Mouse (Mus musculus) ovary, postnatal 36 days (tissue): ENCODE measurements around the gene Snrpd2.
A peak's percentile ranks its signal among the peaks of the same experiment; 100 is the strongest.
"Not testable (repeated sequence)": the region's sequence is repeated elsewhere in the genome, so short reads cannot be mapped to it uniquely, and the experiment has no call there.

Experiments
- DNase-seq: peaks from one replicate; pipeline ENCODE4 v3.0.0; 2022; ENCODE audit warnings: low spot score, mixed read lengths

Gene Snrpd2

DNA sequence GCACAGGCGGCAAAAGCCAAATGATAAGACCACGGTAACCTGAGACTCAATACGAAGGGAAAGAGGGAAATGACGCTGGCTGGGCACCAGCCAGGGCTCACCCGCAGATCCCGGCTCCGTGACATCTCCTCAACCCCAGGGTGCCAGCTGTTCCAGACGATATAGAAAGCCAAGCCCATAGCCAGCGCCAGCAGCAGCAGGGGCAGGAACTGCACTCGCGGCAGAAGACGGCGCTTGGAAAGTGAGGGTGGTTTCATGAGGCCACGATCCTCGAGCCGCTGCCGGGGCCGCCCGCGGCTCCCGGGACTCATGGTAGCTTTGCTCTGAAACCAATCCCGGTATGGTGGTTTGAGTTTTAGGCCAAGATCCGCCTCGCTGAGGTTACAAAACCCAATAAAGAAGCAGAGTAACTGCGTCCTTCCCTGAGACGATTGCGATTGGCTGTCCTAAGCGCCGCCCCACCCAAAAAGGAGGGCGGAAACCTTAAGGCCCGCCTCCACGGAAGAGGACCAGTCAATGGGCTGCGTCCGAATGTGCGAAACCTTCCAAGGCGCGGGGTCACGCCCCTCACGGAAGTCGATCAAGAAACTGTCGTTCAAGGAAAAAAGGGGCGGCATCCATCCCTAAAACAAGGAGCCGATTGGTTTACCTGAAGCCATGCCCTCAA, 514 bp upstream of the Snrpd2 start, which contains the start of gene Qpctl:
Gene Qpctl, minus strand, starts transcription at position 417 of the 667 bp plus-strand sequence.
- peak; percentile 96 for DNase-seq

DNA sequence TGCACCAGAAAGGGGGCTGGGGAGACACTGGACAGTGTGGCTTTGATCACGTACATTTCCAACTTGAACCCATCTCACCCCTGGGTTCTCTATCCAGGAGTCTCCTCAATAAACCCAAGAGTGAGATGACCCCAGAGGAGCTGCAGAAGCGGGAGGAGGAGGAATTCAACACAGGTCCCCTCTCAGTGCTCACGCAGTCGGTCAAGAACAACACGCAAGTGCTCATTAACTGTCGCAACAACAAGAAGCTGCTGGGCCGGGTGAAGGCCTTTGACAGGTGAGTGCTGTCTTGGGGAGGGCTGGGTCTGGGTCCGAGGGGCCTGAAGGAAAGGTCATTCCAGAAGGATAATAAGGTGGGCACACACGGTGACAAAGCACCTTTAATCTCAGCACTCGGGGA, 1.6 kb downstream of the Snrpd2 start:
- DNase-seq: not testable (repeated sequence)

DNA sequence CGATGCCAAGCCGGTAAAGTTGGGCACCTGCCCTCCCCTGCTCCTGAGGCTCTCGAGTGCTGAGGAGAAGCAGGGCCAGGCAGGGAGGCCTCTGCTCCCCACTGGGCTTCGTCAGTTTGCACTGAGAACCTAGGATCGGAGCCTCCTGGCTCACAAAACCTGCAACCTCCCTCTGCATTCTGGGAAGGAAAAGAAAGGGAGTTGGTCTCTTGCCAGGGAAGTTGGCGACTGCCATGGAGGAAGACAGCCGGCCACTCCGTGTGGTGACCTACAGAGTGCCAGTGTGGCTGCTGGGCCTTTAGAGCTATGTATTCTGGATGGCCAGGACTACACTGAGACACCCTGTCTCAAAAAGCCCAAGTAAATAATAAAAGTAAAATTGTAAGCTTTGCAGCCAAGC, 5.3 kb downstream of the Snrpd2 start:
- no peak for DNase-seq

DNA sequence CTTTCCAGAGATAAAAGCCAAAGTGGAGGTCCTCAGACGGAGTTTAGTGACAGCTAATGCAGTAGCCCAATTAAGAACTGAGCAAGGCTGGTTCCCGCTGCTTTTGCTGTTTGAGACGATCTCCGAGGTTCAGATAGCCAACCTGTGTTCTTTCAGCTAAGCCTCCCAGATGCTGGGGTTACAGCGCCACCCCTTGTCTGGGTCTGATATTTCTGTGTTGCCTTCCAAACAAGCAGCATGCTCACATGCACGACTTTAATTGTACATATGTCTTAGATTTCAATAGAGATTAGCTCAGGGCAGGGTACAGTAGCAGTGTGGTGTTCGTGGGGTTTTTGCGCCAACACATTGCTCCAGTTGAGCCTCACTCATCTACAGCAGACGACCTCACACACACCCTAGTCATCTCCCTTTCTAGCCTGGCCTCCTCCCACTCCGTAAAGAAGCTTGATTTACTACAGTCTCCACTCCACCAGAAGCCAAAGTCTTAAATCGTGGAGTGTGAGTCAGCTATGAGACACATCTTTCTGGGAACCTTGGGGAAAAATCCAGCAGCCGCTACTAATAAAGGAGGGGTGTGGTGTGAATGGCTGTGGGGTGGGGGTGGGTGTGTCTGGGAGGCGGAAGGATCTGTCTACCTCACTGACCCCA, 6.4 kb downstream of the Snrpd2 start:
- DNase-seq: no peak

DNA sequence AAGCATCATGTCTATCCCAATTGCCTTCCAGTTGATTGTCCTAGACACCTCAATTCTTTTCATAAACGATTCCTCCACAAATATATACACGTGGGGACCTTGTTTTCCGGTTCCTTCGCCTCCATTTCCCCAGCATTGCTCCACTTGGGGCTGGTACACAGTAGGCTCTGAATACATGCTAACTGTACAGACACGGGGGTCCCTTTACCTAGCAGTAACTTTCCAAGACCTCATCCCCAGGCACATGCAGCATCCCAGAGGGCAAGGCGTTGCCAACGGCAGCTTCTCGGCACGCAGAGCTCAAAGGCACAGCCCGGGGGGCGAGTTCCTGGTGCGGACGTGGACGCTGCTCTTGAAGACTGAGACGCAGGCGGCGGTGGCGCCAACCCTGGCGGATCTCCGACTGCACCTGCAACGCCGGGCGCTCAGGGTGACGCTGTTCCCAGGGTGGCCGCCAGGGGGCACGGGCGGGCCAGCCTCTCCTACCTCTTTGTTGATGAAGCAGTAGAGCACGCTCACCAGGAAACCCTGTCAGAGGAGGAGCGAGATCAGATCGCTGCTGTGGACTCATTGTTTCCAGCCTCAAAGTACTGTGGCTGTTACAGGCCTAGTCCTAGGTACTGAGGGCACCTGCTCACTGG, 7.8 kb downstream of the Snrpd2 start:
- peak; percentile 89 for DNase-seq

DNA sequence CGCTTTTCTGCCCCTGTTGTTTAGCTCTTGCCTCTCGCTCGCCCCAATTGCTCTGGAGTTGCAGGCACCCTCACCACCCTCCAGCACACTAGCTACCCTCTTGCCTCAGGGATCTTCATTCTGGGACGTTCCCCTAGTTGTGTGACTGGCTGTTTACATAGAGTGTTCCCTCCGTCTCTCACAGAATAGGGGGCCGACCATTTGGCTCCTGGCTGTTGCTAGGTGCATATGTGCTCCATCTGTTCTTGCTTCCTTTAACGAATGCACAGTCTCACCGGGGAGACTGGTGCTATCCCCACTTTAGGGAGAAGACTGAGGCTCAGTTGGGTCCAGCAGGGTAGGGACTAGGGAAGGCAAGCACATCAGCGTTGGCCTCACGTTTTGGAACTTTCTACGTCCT, 9.1 kb downstream of the Snrpd2 start:
- no peak for DNase-seq

DNA sequence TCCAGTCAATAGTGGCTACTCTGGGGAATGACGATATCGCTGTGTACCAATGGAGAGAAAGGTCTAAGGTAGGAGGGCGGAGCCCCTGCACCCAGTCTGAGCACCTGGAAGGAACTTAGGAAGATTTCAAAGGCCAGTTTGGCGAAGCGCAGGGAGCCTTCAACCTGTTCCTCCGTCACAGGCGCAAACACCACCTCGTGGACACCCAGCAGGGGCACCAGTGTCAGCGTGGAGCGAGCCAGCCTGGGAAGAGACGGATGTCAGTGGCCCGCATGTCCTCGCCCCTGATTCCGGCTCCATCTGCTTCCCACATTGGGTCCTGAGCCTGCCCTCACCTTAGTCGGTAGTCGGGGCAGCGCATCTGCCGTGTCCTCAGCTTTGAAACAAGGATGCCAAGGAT, 9.9 kb downstream of the Snrpd2 start:
- DNase-seq: no peak

DNA sequence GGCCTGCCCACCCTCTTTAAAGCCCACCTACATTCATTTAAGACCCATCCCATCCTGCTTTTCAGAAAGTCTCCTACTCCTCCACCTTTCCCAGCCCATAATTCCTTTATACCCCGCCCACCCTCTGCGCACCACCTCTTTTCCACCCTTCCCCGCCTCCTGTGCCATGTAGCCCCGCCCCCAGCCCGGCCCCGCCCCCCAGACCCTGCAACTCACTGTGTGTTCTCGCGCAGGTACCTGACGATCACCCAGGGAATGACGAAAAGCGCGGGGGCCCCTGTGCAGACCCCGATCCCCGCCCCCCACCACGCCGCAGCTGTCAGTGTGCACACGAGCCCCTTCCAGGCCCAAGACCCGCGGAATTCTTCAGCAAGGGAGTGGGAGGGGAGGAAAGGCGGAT, 10.6 kb downstream of the Snrpd2 start:
- no peak for DNase-seq

DNA sequence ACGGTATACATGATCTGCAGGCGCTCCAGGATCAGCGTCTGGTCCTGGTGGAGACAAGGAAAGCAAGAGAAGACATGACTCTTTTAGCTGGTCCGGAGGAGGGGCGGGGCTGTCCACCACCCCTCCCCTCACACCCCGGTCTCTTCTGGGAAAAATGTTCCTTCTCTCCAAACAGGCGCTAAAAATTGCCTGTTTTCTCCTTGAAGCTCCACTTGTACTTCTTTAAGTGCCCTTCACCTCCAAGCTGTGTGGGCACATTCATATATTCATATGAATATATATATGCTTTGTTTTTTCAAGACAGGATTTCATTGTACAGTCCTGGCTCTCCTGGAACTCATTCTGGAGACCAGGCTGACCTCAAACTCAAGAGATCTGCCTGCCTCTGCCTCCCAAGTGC, 13.4 kb downstream of the Snrpd2 start:
- no peak for DNase-seq

DNA sequence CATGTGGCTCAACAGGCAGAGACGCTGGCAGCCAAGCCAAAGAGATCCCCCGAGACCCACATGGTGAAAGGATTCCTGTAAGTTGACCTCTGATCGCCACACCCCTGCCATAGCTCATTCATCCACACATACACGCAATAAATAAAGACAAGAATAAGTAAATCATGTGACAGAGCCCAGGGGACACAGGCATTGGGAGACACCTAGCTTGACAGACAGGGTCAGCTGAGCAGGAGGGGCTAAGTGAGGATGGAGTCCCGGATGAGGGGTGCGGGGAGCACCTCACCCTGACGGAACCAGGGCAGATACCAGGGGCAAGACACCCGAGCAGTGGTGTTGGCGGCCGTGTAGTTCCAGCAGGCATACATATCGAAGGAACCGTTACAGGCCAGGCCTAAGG, 14.2 kb downstream of the Snrpd2 start:
- no peak for DNase-seq

DNA sequence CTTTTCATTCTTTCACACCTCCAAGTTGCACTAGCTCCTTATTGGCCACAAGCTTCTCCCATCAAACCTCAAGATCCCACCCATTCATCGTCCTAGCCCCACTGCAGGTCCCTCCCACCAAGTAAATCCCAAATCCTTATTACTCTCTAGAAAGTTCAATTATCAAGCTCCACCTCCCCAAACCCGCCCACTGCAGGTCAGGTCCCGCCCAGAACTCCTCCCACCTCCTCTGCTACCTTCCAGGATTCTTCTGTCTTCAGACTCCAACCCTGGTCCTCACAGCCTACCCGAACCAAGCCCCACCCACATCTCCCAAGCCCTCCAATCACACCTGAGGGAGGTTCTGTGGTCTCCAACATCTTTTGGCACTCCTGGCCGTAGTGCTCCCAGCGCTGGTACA, 14.7 kb downstream of the Snrpd2 start:
- DNase-seq: no peak

DNA sequence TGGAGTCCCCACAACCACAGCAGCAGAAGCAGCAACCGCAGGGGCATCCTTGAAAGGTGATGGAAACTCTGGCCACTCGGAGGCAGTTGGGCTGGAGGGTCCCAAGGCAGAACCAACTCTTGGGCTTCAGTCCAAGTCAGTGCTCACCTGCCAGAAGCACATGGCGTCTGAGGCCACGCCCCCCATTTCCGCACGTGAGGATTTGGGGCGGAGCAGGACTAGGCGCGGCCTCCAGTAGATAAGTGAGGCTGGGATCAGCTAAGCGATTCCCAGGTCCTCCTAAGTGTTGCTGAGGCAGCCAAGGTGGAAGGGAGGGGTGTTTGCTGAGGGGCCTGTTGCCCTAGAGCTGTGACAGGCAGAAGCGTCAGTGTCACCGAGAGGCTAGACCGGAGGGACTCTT, 15.5 kb downstream of the Snrpd2 start:
- no peak for DNase-seq

DNA sequence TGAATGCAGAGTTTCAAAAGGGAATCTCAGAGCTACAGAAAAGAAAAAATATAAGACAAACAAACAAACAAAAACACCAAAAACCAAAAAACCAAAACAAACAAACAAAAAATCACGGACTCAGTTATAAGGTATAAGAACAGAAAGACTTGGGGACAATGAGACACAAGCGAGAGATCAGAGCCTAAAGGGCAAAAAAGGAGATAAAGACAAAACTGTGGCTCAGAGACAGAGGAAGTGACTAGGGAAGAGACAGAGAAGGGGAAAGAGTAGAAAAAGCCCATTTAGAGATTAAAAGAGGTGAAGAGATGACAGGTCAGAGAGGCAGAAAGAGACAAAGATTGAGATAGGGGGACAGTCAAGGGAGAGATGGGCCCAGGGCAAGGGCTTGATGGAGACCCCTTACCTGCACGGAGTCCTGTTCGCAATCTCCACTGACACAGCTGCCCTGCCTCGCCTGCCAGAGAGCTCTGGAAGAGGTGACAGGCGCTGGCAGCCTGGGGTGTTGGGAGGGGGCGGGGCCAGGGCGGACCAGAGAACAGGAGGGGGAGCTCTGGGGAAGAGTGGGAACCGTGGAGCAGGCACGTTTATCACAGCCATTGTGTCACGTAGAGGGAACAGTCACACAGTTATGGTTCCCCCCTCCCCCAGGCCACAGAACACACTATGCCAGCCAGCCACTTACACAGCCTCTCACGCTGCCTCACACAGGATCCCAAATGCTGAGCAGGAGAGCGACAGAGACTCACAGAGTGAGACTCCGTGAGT, 16.3 kb downstream of the Snrpd2 start, which contains the start of gene Gipr:
Gene Gipr, minus strand, starts transcription at position 472 of the 768 bp plus-strand sequence.
- no peak for DNase-seq

DNA sequence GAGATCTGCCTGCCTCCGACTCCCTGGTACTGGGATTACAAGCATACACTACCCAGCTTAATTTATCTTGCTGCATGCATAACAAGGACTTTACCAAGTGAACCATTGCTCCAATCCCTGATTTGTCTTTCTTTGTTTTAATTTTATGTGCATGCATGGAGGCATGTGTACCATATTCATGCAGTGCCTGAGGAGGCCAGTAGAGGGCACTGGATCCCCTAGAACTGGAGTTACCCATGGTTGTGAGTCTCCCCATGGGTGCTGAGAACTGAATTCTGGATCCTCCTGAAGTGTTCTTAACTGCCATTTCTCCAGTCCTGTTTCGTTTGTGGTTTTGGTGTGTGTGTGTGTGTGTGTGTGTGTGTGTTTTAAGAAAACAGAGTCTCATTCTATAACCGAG, 17.5 kb downstream of the Snrpd2 start:
- no peak for DNase-seq

DNA sequence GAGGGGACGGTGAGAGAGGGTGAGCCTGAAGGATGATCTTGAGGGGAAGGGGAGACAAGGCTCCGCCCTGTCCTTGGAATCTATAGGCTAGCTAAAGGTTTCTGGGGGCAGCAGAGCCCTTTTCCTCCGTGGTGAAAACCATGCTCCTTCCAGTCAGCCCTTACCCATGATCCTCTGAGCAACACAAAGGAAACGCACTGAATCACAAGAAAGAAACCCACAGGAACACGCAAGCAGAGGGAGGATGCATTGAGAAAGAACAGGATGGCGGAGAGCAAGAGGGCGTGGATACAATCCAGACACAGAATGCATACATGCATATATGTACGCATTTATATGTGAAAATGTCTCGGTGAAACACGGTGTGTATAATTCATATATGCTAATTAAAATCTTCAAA, 20.0 kb downstream of the Snrpd2 start:
- no peak for DNase-seq

DNA sequence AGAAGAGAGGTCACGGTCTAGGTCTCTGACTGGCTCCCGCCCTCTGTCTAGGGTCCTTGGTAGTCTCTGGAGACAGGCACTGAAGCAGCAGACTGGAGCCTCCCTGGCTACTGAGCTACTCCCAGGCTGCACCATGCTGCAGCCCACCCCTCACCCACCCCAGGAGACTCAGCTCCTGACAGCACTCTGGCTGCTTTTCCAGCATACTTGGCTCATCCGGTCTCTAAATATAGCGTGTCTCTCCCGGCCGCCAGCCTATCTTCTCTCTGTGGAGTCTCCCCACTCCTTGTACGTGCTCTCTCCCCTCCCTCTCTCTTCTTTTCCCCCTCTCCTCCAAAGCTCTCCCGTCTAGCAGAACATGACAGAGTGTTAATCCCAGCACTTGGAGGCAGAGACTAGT, 20.6 kb downstream of the Snrpd2 start:
- no peak for DNase-seq

DNA sequence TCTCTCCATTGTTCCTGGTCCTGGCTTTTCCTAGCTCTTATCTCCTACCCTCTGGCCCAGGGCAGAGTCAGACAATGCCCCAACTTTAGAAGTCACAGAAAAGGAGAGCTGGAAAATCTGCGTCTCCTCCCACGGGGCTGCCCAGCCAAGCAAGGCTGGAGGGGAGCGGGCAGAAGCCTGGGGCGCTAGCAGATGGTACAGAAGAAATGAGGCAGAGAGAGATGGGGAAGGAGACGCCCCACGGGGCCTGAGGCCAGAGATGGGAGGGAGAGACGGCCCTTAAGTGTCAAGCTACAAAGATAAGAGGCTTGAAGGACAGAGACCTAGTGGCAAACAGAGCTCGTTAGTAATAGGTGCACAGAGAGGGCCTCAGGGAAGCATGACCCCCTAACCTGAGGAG, 22.3 kb downstream of the Snrpd2 start:
- DNase-seq: no peak

DNA sequence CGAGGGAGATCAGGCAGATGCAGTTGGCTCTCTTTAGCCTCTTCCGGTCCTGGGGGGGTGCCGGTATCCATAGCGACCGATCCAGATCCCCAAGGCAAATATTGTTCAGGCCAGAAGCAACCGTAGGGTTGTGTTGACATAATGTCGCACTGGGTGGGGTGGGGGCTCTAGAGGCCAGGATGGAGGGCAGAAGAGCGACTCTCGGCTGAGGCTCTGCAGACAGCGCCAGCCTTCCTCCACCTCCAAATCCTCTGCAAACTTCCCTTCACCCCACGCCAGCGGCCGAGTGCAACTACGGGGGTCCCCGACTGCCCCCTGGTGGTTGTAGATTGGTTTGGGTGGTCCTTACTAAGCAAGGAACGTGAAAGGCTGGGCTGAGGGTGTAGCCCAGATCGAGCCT, 23.4 kb downstream of the Snrpd2 start:
- peak; percentile 77 for DNase-seq

DNA sequence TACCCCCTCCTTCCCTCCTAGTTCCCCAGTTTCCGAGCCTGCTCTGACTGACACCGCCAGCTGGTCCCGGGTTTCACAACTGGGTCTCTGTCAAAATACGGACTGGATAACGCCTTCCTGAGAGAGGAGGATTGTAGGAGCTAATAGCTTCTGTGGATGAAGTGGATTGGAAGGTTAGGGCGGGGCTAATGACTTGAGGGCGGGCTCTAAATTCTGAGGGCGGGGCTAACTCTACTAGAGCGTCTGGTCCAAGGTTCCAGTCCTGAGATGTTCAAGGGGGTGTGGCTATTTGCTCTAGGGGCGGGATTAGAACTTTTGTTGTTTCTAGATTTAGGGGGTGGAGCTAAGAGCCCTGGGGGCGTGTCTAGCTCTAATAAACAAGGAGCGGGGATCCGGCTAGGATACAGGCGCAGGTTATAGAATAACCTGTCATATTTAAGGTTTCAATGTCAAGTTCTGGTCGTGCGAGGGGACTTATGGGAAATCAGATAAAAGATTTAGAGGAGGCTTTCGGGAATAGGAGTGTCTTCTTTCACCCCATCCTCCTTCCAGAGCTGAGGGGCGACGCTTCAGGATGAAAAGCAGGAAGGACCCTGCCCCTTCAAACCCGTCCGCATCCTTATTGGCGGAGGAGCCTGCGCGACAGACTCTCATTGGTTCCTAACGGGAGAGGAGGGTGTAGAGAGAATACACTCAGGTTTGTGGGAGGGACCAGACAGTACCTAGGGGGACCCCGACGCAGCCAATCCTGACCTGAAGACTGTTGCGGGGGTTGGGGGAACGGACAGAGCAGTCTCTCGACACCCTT, 26.4 kb downstream of the Snrpd2 start, which contains the start of gene Eml2:
Gene Eml2, plus strand, starts transcription at position 714 of the 808 bp plus-strand sequence.
- DNase-seq: no peak

DNA sequence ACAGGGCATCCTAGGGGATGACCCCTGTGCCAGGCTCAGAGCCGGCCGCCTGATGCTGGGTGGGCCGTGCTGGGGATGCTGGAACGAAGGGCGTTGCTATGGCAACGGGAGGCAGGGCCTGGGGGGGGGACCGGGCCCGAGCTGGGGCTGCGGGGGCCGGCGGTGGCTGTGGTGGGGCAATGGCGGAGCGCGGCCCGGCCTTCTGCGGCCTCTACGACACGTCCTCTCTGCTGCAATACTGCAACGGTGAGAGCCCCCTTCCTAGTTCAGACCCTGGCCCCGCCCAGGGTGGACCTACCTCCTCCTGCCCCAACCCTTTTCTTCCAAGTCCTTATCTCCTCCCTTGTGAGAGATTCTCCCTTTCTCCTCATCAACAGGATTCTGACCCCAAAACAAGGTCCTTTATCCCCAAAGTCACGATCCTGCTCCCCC, 27.0 kb downstream of the Snrpd2 start:
- no peak for DNase-seq

DNA sequence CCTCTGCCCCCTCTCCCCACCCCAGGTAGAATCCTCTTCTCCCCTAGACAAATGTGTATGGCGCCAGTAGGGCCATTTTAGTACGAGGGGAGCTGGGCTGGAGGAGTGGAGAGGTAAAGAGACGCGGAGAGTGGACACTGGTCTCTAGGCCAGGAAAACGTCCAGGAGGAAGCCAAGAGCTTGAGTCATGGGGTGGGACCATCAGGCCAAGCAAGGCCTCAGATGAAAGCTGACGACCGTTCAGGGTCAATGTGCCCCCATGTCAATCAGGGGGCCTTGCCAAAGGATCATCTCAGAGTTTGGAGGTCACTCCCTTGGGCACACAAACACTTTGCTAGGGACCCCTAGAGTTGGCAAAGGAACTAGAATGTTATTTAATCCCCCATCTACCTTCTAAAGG, 27.7 kb downstream of the Snrpd2 start:
- DNase-seq: no peak

DNA sequence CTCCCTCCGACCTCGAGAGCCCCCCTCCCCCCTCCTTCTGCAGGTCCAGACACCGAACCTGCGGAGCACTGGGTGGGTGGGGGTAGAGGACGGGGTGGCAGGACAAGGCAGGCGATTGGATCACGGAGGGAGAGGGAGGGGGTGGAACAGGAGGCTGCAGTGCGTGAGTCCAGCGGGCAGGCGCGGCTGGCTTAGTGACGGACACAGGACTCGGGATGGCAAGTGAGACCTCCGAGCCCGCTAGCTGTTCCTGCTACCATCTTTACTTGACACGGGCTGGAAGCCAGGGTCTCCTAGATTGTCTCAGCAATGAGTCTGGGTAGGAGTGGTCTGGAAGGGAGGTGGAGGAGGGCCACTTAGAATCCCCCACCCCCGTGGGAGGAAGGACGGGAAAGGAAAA, 28.5 kb downstream of the Snrpd2 start:
- no peak for DNase-seq
